ENCODE assay signal across 18 mouse cellular contexts in genomic region chr19:39815991-39816390, GRCm38 (mm10). TPM values are rescaled to one million over a fixed set of nuclear protein-coding genes. Genes with fewer than 3 reads are reported as not detected.
A peak's percentile ranks its signal among the peaks of the same experiment; 100 is the strongest.
DNase-seq lines count a peak whose midpoint lies in the region; TF ChIP-seq lines count a peak whose summit lies in the region.
"Not testable (repeated sequence)": the region's sequence is repeated elsewhere in the genome, so short reads cannot be mapped to it uniquely, and the experiment has no call there.
"Had no signal": no experiment of that assay in that cellular context is flagged by ENCODE, and none has a peak within 500 bp of the region (broad histone marks: within the 10 kb centered on the region; RNA-seq: fewer than 3 reads in every experiment).

No protein-coding gene starts in this region.

- not testable (repeated sequence) for TF ChIP-seq CTCF in ES-Bruce4 (IDR thresholded peaks at IDR 0.05; ENCODE audit: low read depth, low read length)

- H3K9me3 ChIP-seq in ES-Bruce4 (replicated peaks; ENCODE audit: control insufficient read depth, insufficient read depth, low read length, poor library complexity, severe bottlenecking): peaks cover 21% of the 10 kb centered on the region; the same call in 1 of the 2 replicates
- H3K9me3 ChIP-seq in ES-E14 (ENCODE audit: control insufficient read depth, insufficient read depth, low read depth, low read length): not testable (repeated sequence)

- in situ Hi-C loops in ES-E14 (cut with MboI; ENCODE audit: low sequenced_read_pairs in 2 of 2, unreplicated experiment in 2 of 2): not testable (repeated sequence)

- H3K9ac ChIP-seq in ES-Bruce4 (ENCODE audit: low read depth, poor library complexity, severe bottlenecking); ES-E14 (ENCODE audit: insufficient read depth, low read depth, low read length, poor library complexity, severe bottlenecking): not testable (repeated sequence)

- DNase-seq in ES-CJ7 (ENCODE audit: low read depth, low spot score) (peak; percentile 54), ES-E14 (ENCODE audit: low read depth, low spot score) (peak; percentile 35), R1 (ENCODE audit: low read depth, low spot score) (peak; percentile 92), ZHBTc4 (ENCODE audit: low read depth, low spot score) (peak; percentile 75)

- not testable (repeated sequence) for TF ChIP-seq POLR2A in ES-Bruce4 (IDR thresholded peaks at IDR 0.05; ENCODE audit: insufficient read depth, low read length)

- H3K36me3 ChIP-seq in ES-Bruce4 (ENCODE audit: control insufficient read depth, insufficient read depth, low read length, poor library complexity, severe bottlenecking); ES-E14 (ENCODE audit: control insufficient read depth, insufficient read depth, low read length, poor library complexity, severe bottlenecking): not testable (repeated sequence)

- not testable (repeated sequence) for H3K27me3 ChIP-seq in ES-Bruce4 (ENCODE audit: control insufficient read depth, insufficient read depth, low read length, poor library complexity, severe bottlenecking)

- not testable (repeated sequence) for H3K4me1 ChIP-seq in ES-Bruce4 (ENCODE audit: control insufficient read depth, insufficient read depth, low read length); ES-E14 (ENCODE audit: control insufficient read depth in 2 of 2, insufficient read depth in 2 of 2, low read length in 2 of 2, poor library complexity in 1 of 2)

- H3K27ac ChIP-seq in ES-Bruce4 (ENCODE audit: insufficient read depth, low read length) (peak overlapping the region; percentile 80; the same call in 1 of the 2 replicates), ES-E14 (ENCODE audit: insufficient read depth, low read depth, low read length, poor library complexity, severe bottlenecking) (0 out of 2 replicates have a peak overlapping the region, but pooled peaks have one; percentile 50)

- not testable (repeated sequence) for TF ChIP-seq EP300 in ES-Bruce4 (IDR thresholded peaks at IDR 0.05; ENCODE audit: insufficient read depth, low read depth, low read length)

- not testable (repeated sequence) for H3K4me3 ChIP-seq in ES-Bruce4 (ENCODE audit: low read depth, low read length); ES-E14 (ENCODE audit: insufficient read depth in 1 of 2, low read depth in 1 of 2, low read length in 2 of 2, poor library complexity in 1 of 2, severe bottlenecking in 1 of 2)

RNA-seq across cellular contexts. Expression of gene Cyp2c40, which starts 3.4 kb away (rescaled TPM):
- not detected in 2 replicates for polyA plus RNA-seq in ES-Bruce4 (2011; ENCODE audit: insufficient read depth, insufficient read length, low read depth, missing spikeins)
- not detected in 2 replicates for total RNA-seq in ES-E14 (2012; rRNA removed)
- total RNA-seq: adrenal gland, adult 18-20 months; adrenal gland, adult 8-10 months; adrenal gland, postnatal 25 days; adrenal gland, postnatal 36 days; CH12.LX; MEL had no signal
- polyA plus RNA-seq: activated CD4-positive, CD25-positive, alpha-beta regulatory T cell, adult 4 months; brain, embryonic 14.5 days; C2C12; CD4-positive, CD25-positive, alpha-beta regulatory T cell, adult 4 months; cerebellum, adult 2 months; G1E; Patski had no signal

Comparison
In these comparisons a context has a peak if more than half of its experiments do, and no peak if none do; other contexts are left out.
1. DNase-seq: peak in every context shown above with its lines; median percentile 92 in R1; 75 in ZHBTc4; 54 in ES-CJ7; 35 in ES-E14.